In genomic region chr17:26780750-26781571, GRCm38 (mm10) we compare ENCODE assay signal across 8 mouse cellular contexts. TPM values are rescaled to one million over a fixed set of nuclear protein-coding genes. Genes with fewer than 3 reads are reported as not detected.
DNase-seq lines count a peak whose midpoint lies in the region; ATAC-seq lines count a peak whose summit lies in the region.

TSS of gene Bnip1 (plus strand) at chr17:26781066.

- peak; percentile 84 for ATAC-seq in common myeloid progenitor, adult 5-6 weeks (replicated peaks; ENCODE audit: low read depth, poor library complexity, severe bottlenecking)
- peak; percentile 78 for ATAC-seq in megakaryocyte progenitor cell, adult 5-6 weeks (replicated peaks; ENCODE audit: poor library complexity)

- DNase-seq in ZHBTc4 (ENCODE audit: low read depth, low spot score) = peak; percentile 94
- peak; percentile 71 for DNase-seq in gastrocnemius, postnatal 10 days
- peak; percentile 83 for DNase-seq in induced T-regulatory cell, adult 2 months (ENCODE audit: low read depth)
- DNase-seq in left cerebral cortex, adult 9 months (ENCODE audit: low spot score in 2 of 2) = peak; percentile 48 to 78
- DNase-seq in right cerebral cortex, postnatal 14 days = peak; percentile 77
- DNase-seq in yolk sac, embryonic 10.5 days (ENCODE audit: low spot score) = peak; percentile 86

RNA-seq across cellular contexts. Expression of gene Bnip1, which starts in this region (rescaled TPM):
- 68.1 and 68.4 TPM in 2 replicates for total RNA-seq in common myeloid progenitor, adult 5-6 weeks (2017)
- total RNA-seq in gastrocnemius, postnatal 10 days (2021) = 10 to 100 TPM; 22.8 to 26.3 TPM
- 38.2 and 42.5 TPM in 2 replicates for total RNA-seq in megakaryocyte progenitor cell, adult 5-6 weeks (2015)
- 47.6 and 48.6 TPM in 2 replicates for total RNA-seq in megakaryocyte progenitor cell, adult 5-6 weeks (2017)

Comparison
In these comparisons a context has a peak if more than half of its experiments do, and no peak if none do; other contexts are left out.
1. Peak in every context shown above with its lines: DNase-seq and ATAC-seq.